Mouse (Mus musculus) midbrain, embryonic 10.5 days (tissue): ENCODE results near the gene Sema3a. TPM values are rescaled to one million over a fixed set of nuclear protein-coding genes. Genes with fewer than 3 reads are reported as not detected.

Experiments
- DNase-seq: peaks from one replicate; pipeline ENCODE4 v3.0.0-alpha.2; 2017; ENCODE audit warnings: low spot score
- H3K27ac ChIP-seq: fragments of 300-500 bp; sonication (generic); replicated peaks from 2 replicates; pipeline ENCODE4 v1.5.1; 2016; ENCODE audit warnings: mild to moderate bottlenecking
- H3K27me3 ChIP-seq: fragments of 300-500 bp; sonication (generic); 2 replicates; pipeline ENCODE4 v1.6.1; 2016; ENCODE audit warnings: low read depth, mild to moderate bottlenecking; ENCODE audit not compliant: poor library complexity, severe bottlenecking
- H3K36me3 ChIP-seq: fragments of 300-500 bp; sonication (generic); 2 replicates; pipeline ENCODE4 v1.6.1; 2016; ENCODE audit warnings: mild to moderate bottlenecking, moderate library complexity
- H3K4me1 ChIP-seq: fragments of 300-500 bp; sonication (generic); 2 replicates; pipeline ENCODE4 v1.6.1; 2016
- H3K4me3 ChIP-seq: fragments of 300-500 bp; sonication (generic); 2 replicates; pipeline ENCODE4 v1.5.1; 2016; ENCODE audit warnings: mild to moderate bottlenecking, moderate library complexity
- H3K9me3 ChIP-seq: fragments of 300-500 bp; sonication (generic); replicated peaks from 2 replicates; pipeline ENCODE4 v1.6.1; 2016; ENCODE audit warnings: mild to moderate bottlenecking
- WGBS: fragments of 180-500 bp; shearing (Covaris S2); methylation state at CpG from one replicate; pipeline ENCODE4 v1.1.7; 2016; 5-methylcytosine and 5-hydroxymethylcytosine counted together
- polyA plus RNA-seq: library from polyadenylated mRNA; unstranded; fragments of >200 nt; fragmentation: Nextera tagmentation; extraction: Ambion mirVana; gene quantifications from 2 replicates; pipeline ENCODE4 v1.2.1, GENCODE M21; 2016

Gene Sema3a
- polyA plus RNA-seq, 1 experiment from 2014 or later: 15.8 TPM

DNA sequence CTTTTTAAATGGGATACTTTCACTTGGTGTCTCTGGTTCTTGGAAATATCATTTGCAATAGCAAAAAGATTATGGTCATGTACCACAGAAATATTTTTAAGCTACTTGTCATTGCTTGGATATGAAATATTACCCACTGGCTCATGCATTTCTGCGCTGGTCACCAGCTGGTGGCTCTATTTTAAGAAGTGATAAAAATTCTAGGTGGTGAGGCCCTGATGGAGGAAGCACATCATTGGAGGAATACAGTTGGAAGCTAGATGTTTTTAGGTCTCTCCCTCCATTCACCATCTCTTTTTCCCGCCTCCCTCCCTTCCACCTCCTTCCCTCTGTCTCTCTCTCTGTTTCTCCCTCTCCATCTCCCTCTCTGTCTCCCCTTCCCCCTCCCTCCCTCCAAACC is 57.0 kb downstream of the Sema3a start:
- no peaks in the 10 kb centered on the region for H3K27me3 ChIP-seq
- no peaks in the 10 kb centered on the region for H3K4me1 ChIP-seq
- no peak overlapping the region for H3K27ac ChIP-seq
- no peaks in the 10 kb centered on the region for H3K36me3 ChIP-seq
- no peaks in the 10 kb centered on the region for H3K9me3 ChIP-seq
- H3K4me3 ChIP-seq: no peak overlapping the region
- 89% methylated on average over 2 of the region's 2 CpGs for WGBS
- DNase-seq: no peak

DNA sequence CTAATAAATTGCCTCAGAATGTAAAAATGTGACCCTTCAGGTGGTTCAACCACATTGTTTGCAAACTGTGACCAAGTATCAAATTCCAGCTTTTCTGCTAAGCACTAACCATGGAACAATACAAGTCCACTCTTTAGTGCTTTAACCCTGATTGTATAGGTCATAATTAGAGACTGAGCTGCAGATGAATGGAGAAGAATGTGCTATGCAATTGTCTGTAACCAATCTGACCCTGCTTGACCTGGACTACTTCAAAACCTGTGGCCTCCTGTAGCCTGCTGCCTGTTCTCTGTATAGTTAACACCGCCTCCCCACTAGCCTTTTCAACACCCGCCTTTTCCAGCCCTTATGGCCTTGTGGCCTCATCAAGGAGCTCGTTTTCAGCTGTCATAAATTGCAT is 72.7 kb downstream of the Sema3a start:
- 15% methylated on average over 3 of the region's 3 CpGs for WGBS
- no peaks in the 10 kb centered on the region for H3K36me3 ChIP-seq
- peaks cover 8% of the 10 kb centered on the region; the same call in 1 of the 2 replicates for H3K27me3 ChIP-seq
- no peaks in the 10 kb centered on the region for H3K9me3 ChIP-seq
- no peak for DNase-seq
- H3K4me1 ChIP-seq: peaks cover 10% of the 10 kb centered on the region
- H3K4me3 ChIP-seq: no peak overlapping the region
- no peak overlapping the region for H3K27ac ChIP-seq

DNA sequence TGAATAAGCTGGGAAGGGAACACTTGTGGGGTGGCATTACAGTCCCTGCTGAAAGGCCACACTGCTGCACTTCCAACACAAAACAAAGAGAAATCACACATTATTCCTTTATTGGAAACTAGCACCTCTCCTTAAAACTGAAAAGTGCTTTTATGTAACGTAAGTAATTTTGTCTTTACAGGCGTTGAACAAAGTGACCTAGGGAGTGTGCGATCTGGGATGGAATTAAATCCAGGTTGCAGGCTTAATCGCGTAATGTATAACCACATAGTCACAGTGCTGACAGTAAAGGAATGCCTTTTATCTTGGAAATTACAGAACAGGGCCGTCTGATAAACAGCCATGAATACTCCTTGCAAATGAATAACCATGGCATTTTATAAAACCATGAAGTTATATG is 74.5 kb downstream of the Sema3a start:
- WGBS: 85% methylated on average over 6 of the region's 6 CpGs
- DNase-seq: no peak

DNA sequence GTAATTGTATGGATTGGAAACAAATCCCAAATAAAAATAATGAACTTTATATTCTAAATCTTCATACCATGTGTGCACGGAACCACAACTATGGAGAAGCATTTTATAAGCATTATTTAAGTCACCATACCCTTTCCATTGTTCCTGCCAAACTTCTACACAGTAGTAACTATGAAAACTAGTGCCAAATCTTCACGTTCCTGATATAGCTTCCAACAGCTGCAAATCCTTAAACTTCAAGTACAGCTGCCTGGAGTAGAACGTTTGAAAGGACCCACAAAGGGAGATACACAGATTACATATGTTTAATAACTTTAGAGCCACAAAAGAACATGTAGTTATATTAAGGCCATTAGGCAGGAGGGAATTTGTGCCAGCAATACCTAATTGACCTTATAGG is 130.1 kb downstream of the Sema3a start:
- Histone ChIP-seq H3K27me3 (no peaks in the 10 kb centered on the region), H3K4me1 (no peaks in the 10 kb centered on the region), H3K4me3 (no peak overlapping the region), H3K27ac (no peak overlapping the region), H3K36me3 (no peaks in the 10 kb centered on the region), H3K9me3 (no peaks in the 10 kb centered on the region)
- 85% methylated on average over 3 of the region's 3 CpGs for WGBS
- no peak for DNase-seq

More for the DNA sequence above, 74.5 kb downstream of the Sema3a start:
- peaks cover 10% of the 10 kb centered on the region for H3K4me1 ChIP-seq
- H3K27ac ChIP-seq: no peak overlapping the region
- H3K27me3 ChIP-seq: peaks cover 8% of the 10 kb centered on the region; the same call in 1 of the 2 replicates
- no peaks in the 10 kb centered on the region for H3K36me3 ChIP-seq
- no peaks in the 10 kb centered on the region for H3K9me3 ChIP-seq
- H3K4me3 ChIP-seq: no peak overlapping the region

DNA sequence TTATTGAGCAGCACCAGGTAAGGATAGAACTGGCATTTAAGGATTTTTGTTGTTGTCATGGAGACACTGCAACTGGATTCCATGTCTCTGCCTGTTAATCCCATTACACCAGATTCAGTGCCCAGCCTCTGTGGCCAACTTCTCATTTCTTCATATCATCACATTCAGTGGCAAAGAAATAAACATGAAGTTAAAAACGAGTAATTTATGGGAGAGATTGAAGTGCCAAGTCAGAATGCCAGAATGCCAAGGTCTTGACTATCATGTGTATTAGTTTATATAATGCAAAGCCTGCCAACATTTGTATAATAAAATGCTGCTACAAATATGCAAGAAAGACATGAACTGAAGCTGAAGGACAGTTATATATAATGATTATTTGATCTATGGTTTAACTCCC is 131.1 kb downstream of the Sema3a start:
- Histone ChIP-seq H3K4me3 (no peak overlapping the region), H3K4me1 (no peaks in the 10 kb centered on the region), H3K27ac (no peak overlapping the region), H3K9me3 (no peaks in the 10 kb centered on the region), H3K36me3 (no peaks in the 10 kb centered on the region), H3K27me3 (no peaks in the 10 kb centered on the region)
- no peak for DNase-seq
- 70% methylated on average over 1 of the region's 1 CpGs for WGBS

DNA sequence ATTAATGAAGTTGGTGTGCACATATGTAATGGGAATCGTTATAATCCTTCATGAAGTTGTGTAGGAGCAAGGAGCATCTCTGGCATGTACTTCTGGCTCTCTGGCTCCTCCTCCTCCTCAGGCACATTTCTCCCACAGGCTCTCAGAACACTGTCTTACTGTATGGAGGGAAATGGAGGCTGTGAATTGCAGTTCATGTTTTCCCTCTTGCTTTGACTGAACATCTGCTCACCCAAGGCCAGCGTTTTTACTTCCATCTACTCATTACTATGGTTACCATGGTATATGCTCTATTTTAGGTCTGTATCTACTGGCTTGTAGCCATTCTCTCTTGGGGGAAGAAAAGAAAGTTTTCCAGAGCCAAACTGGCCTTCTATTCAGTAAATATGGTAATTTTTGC is 137.9 kb downstream of the Sema3a start:
- Histone ChIP-seq H3K4me1 (no peaks in the 10 kb centered on the region), H3K9me3 (no peaks in the 10 kb centered on the region), H3K27me3 (no peaks in the 10 kb centered on the region), H3K36me3 (no peaks in the 10 kb centered on the region), H3K27ac (no peak overlapping the region), H3K4me3 (no peak overlapping the region)
- 79% methylated on average over 2 of the region's 2 CpGs for WGBS
- no peak for DNase-seq

DNA sequence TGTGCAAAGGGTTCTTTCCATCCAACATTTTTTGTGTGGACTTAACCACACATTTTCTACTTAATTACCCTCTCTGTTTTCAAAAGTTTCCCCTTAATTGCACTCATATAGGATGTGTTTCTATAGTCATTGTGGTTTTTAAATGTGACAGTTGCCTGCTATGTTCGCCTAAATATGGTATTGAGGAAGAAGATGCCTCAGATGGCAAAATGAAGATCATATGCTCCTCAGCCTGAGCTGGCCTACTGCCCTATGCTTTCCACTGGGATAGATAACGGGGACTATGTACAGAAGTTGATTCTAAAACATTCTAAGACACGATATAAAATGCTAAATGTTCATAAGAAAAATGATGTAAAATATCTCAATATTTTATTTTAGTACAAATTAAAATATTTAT is 138.3 kb downstream of the Sema3a start:
- Histone ChIP-seq H3K4me1 (no peaks in the 10 kb centered on the region), H3K9me3 (no peaks in the 10 kb centered on the region), H3K36me3 (no peaks in the 10 kb centered on the region), H3K4me3 (no peak overlapping the region), H3K27me3 (no peaks in the 10 kb centered on the region), H3K27ac (no peak overlapping the region)
- 83% methylated on average over 3 of the region's 3 CpGs for WGBS
- DNase-seq: no peak

DNA sequence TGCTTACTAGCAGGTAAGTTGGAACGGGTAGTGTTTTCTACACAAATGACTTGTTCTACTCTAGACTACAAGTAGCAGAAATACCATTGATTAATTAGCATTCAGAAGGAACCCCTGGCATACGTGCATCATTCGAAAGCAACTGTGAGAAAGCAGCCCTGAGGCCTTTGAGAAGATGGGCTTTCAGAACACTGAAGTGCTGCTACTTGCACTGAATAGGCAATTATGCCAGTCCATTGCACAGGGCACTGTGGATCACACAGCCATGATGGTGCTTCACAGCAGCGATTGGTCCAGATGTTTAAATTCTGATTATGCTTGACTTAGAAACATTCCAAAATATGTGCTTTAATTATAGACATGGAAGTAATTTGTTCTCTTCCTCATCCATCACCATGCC is 187.5 kb downstream of the Sema3a start:
- H3K27ac ChIP-seq: no peak overlapping the region

DNA sequence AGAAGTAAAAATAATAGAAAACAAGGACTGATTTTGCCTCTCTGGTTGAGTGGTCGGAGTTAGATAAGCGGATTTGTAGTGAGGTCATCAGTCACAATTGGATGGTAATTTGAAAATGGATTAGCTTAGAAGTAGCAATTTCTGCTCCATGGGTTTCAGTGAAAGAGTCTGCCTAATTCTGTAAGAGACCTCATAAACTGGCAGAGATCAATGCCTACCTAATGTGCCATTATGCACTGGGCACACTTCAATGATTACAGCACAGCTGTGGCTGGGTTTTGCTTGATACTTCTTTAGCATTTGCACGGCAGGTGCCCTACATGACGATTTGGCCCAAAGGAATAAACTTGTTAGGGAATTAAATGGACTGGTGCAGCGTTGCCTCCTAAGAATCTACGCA is 188.8 kb downstream of the Sema3a start:
- Histone ChIP-seq H3K27me3 (peaks cover 94% of the 10 kb centered on the region), H3K27ac (no peak overlapping the region), H3K4me1 (peaks cover 10% of the 10 kb centered on the region), H3K36me3 (no peaks in the 10 kb centered on the region), H3K9me3 (no peaks in the 10 kb centered on the region), H3K4me3 (no peak overlapping the region)
- peak; percentile 29 for DNase-seq
- 13% methylated on average over 6 of the region's 6 CpGs for WGBS

More for the DNA sequence above, 187.5 kb downstream of the Sema3a start:
- WGBS: 39% methylated on average over 4 of the region's 4 CpGs
- Histone ChIP-seq H3K36me3 (no peaks in the 10 kb centered on the region), H3K4me3 (no peak overlapping the region), H3K9me3 (no peaks in the 10 kb centered on the region), H3K4me1 (peaks cover 10% of the 10 kb centered on the region), H3K27me3 (peaks cover 87% of the 10 kb centered on the region)
- no peak for DNase-seq

DNA sequence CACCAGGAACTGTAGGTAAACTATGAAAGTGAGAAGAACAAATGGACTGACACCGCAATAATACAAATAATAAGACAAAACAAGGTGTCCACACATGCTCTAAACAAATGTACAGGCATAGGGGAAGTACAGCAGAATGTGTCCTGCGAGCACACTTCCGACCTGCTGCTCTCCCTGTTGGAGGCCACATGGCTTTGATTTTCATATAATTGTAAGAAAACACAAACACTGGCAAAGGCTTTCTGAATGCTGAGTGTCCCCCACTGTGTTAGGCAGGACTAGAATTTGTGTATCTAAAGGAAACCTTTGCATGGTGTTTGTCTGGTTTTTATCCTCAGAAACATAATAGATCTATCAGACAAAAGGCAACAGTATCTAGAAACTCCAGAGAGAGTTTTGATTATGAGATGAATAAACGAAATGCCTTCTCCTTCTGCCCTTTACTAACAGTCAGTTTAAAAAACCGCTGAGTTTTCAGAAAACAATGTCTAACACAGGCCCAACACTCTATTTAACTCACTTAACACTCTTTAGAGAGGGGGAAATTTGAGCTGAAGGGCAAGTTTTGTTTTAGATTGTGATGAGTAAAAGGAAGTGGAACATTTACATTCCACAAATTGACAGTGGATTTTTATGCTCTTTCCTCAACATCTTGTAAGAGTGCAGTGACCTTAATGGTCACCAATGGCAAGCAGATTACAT is 193.7 kb downstream of the Sema3a start:
- Histone ChIP-seq H3K27me3 (peaks cover 84% of the 10 kb centered on the region), H3K27ac (no peak overlapping the region), H3K9me3 (no peaks in the 10 kb centered on the region), H3K4me3 (no peak overlapping the region), H3K4me1 (peaks cover 3% of the 10 kb centered on the region; the same call in 1 of the 2 replicates), H3K36me3 (no peaks in the 10 kb centered on the region)
- DNase-seq: no peak
- WGBS: 34% methylated on average over 5 of the region's 5 CpGs

DNA sequence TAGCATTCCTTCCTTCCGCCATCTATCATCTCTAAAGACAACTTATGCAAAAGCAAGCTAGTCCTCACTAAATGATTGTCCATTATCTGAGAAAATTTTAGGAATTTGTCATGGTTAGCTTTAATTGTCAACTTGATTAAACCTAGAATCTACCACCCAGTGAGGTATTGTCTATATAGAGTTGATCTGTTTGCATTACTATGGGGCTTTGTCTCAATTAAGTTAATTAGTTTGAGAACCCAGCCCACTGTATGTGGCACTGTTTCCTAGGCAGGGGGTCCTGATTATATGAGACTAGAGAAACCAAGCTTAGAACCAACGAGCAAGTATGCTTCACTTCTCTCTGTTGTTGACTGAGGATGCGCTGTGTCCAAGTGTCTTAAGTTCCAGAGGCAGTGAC is 194.9 kb downstream of the Sema3a start:
- Histone ChIP-seq H3K9me3 (no peaks in the 10 kb centered on the region), H3K27me3 (peaks cover 77% of the 10 kb centered on the region), H3K4me3 (no peak overlapping the region), H3K27ac (no peak overlapping the region), H3K36me3 (no peaks in the 10 kb centered on the region), H3K4me1 (no peaks in the 10 kb centered on the region)
- no peak for DNase-seq
- 51% methylated on average over 3 of the region's 3 CpGs for WGBS

DNA sequence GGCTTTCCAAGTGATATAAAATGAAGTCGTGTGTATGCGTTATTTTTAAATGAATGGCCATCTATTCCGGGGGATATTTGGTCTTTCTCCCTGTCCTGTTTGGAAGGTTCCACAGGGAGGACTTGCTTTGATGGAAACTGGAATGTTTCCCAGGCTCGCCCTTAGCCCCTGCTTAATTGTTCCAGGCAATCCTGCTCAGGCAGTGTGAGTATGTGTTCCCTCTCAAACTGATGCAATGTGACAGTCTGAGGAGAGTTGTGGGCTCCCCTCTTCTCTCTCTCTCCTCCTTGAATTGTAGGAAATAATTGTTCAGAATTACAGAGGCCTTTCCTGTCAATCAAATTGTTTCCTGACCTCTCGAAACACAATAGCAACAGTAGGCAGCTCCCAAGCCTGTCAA is 202.1 kb downstream of the Sema3a start:
- WGBS: 57% methylated on average over 5 of the region's 5 CpGs
- no peak for DNase-seq
- H3K27ac ChIP-seq: no peak overlapping the region
- no peaks in the 10 kb centered on the region for H3K36me3 ChIP-seq
- peaks cover 6% of the 10 kb centered on the region; the same call in 1 of the 2 replicates for H3K4me1 ChIP-seq
- no peak overlapping the region for H3K4me3 ChIP-seq
- no peaks in the 10 kb centered on the region for H3K9me3 ChIP-seq
- peaks cover 15% of the 10 kb centered on the region; the same call in 1 of the 2 replicates for H3K27me3 ChIP-seq

DNA sequence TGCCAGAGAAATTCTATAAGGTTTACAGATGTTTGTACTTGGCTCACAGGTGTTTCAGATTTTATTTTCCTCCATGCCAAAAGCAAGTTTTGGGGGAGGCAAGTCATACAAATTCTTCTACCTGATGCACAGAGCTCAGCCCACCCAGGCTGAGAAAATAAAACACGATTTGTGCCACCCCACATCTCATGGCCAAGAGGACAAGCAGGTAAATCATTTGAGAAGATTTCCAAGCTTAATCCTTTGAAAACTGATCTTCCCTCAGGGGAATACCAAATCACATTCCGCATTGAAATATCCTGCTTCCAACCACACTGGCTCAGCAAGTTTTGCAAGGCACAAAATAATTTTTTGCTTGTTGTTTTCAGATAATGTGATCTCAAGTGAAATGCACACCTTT is 206.2 kb downstream of the Sema3a start:
- Histone ChIP-seq H3K4me1 (peaks cover 6% of the 10 kb centered on the region; the same call in 1 of the 2 replicates), H3K27ac (no peak overlapping the region), H3K27me3 (no peaks in the 10 kb centered on the region), H3K36me3 (no peaks in the 10 kb centered on the region), H3K4me3 (no peak overlapping the region), H3K9me3 (no peaks in the 10 kb centered on the region)
- WGBS: 66% methylated on average over 2 of the region's 2 CpGs
- no peak for DNase-seq
